Mouse (Mus musculus) thymus, adult 2 months (tissue): ENCODE measurements around the gene Glrx2.

Experiments
- CTCF ChIP-seq: fragments of 200-500 bp; IDR thresholded peaks from 2 replicates; pipeline ENCODE4 v1.5.1; 2012; ENCODE audit warnings: mild to moderate bottlenecking, control low read depth, low read length, moderate library complexity, borderline replicate concordance; ENCODE audit not compliant: control insufficient read depth, poor library complexity, insufficient read depth; ENCODE audit errors: extremely low read depth
- POLR2A ChIP-seq: fragments of 200-500 bp; IDR thresholded peaks from 2 replicates; pipeline ENCODE4 v1.6.1; 2012; ENCODE audit warnings: mild to moderate bottlenecking, low read length, control low read depth, moderate library complexity; ENCODE audit not compliant: control insufficient read depth, poor library complexity, insufficient read depth; ENCODE audit errors: extremely low read depth

DNA sequence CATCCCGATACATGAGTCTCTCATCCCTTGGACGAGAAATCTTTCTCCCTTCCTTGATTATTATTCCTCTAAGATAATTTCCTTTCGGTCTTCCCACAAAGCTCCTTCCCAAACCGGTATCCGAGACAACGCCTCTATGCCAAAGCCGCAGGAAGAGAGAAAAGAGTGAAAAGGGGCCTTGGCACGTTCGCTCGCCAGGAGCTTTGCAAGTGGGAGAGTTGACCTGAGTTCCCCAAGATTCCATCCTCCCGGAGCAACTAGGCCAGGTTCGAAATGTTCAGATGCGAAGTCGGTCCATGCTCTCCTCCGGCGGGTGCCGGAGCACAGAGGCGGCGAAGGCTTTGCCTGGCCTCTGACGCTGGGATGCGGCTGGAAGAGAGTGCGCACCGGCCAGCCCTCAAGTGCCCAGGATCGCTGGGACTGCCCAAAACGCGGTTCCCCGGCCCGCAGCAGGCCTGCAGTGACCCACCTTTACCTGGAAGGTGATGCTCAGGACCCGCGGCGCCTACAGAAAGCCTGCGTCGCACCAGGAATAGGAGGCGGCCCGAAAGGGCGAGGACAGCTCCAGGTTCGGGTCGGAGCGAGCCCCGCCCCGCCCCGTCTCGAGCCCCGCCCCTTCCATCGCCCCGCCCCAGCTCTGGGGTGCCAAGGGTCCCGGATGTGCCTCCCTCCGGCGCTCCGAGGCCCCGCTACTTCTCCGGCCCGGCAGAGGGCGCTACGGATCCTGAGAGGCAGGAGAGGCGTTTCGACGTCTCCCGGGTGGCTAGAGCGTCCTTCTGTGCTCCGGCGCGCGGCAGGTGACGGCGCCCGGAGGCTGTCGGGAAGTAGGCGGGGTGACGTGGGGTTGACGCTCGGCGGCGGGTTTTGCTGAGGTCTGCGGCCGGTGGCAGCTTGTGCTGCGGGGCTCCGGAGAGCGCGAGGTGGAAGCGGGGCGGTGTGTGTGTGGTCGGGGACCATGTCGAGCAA, 60.6 kb downstream of the Glrx2 start, which contains the start of the genes Trove2 and Uchl5:
- TF ChIP-seq CTCF = peak; percentile 95
- peak; percentile 74; the same call in 1 of the 2 replicates for TF ChIP-seq POLR2A
